Mouse (Mus musculus) spleen, adult 2 months (tissue): ENCODE measurements around the gene Mgrn1.

Experiments used
- CTCF ChIP-seq: fragments of 200-500 bp; IDR thresholded peaks from 2 replicates; pipeline ENCODE4 v1.5.1; 2011; ENCODE audit warnings: mild to moderate bottlenecking, inconsistent platforms; ENCODE audit not compliant: insufficient read depth, insufficient read length, insufficient replicate concordance; ENCODE audit errors: extremely low read depth
- POLR2A ChIP-seq: fragments of 200-500 bp; IDR thresholded peaks from 2 replicates; pipeline ENCODE4 v1.6.1; 2011; ENCODE audit warnings: low read depth, low read length, inconsistent platforms

GRCm38 (mm10) chr16:4871926-4872325, 14.1 kb upstream of the Mgrn1 start:
- TF ChIP-seq CTCF (no peak), POLR2A (no peak)
